Mouse (Mus musculus): ENCODE data around the gene Slc35a3.

- TF ChIP-seq CTCF (IDR thresholded peaks at IDR 0.05 in 2 of 3, conservative IDR thresholded peaks at IDR 0.05 in 1 of 3; ENCODE audit: control insufficient read depth in 1 of 3, insufficient read depth in 1 of 3, low read depth in 2 of 3, low read length in 3 of 3, poor library complexity in 1 of 3, severe bottlenecking in 1 of 3), result no peak
- TF ChIP-seq ZMIZ1 (IDR thresholded peaks at IDR 0.05; ENCODE audit: low read depth, low read length), result no peak
- TF ChIP-seq RAD21 (IDR thresholded peaks at IDR 0.05; ENCODE audit: low read depth, low read length), result no peak
- no peak for TF ChIP-seq POLR2A (IDR thresholded peaks at IDR 0.05; ENCODE audit: control insufficient read depth in 1 of 2, insufficient read depth in 1 of 2, low read depth in 1 of 2, low read length in 2 of 2, poor library complexity in 1 of 2)
- TF ChIP-seq MAZ (IDR thresholded peaks at IDR 0.05; ENCODE audit: low read depth, low read length), result no peak
- no peak for TF ChIP-seq ZNF384 (IDR thresholded peaks at IDR 0.05; ENCODE audit: low read depth, low read length)
- no peak for TF ChIP-seq MXI1 (IDR thresholded peaks at IDR 0.05; ENCODE audit: low read depth, low read length)
- no peak for TF ChIP-seq JUND (IDR thresholded peaks at IDR 0.05; ENCODE audit: low read depth, low read length)
- TF ChIP-seq EP300 (IDR thresholded peaks at IDR 0.05; ENCODE audit: low read depth in 1 of 2, low read length in 2 of 2), result no peak
- no peak for TF ChIP-seq POLR2AphosphoS2 (IDR thresholded peaks at IDR 0.05; ENCODE audit: low read length)
- no peak for TF ChIP-seq MAFK (IDR thresholded peaks at IDR 0.05; ENCODE audit: borderline replicate concordance, low read depth, low read length)
- no peak for TF ChIP-seq TAL1 (IDR thresholded peaks at IDR 0.05; ENCODE audit: low read length)
- TF ChIP-seq GATA1 (IDR thresholded peaks at IDR 0.05; ENCODE audit: low read depth, low read length), result no peak
Measured at GRCm38 (mm10) chr3:116635799-116636198, 76.8 kb downstream of the Slc35a3 start.
